Mouse (Mus musculus) activated CD4-positive, CD25-positive, alpha-beta regulatory T cell, adult 9 weeks (primary cell): Measurements from ENCODE around the gene Pgm2. TPM values are rescaled to one million over a fixed set of nuclear protein-coding genes. Genes with fewer than 3 reads are reported as not detected.

Source experiments
- polyA plus RNA-seq: library from polyadenylated mRNA; unstranded; fragments of 100-300 nt; shearing (Covaris generic); gene quantifications from one replicate; pipeline ENCODE4 v1.2.1, GENCODE M21; 2017

The Pgm2 gene
- 40.1 TPM for polyA plus RNA-seq

GRCm38 (mm10) chr5:64092748-64093292 is at the start of gene Pgm2:
TSS of gene Pgm2 (plus strand) at chr5:64092950.

GRCm38 (mm10) chr5:64155861-64156550 is 63.3 kb downstream of the Pgm2 start, which contains the start of gene Tbc1d1:
TSS of gene Tbc1d1 (plus strand) at chr5:64156305.

Other genes with a start within 250 kb of the Pgm2 start
- gene Rell1, start 124.1 kb upstream of the Pgm2 start, polyA plus RNA-seq, result 15.5 TPM
- 75.4 TPM for gene Tbc1d1, start 63.4 kb downstream of the Pgm2 start, polyA plus RNA-seq